Mouse (Mus musculus) hindbrain, embryonic 12.5 days (tissue): ENCODE results near the gene Bri3bp. TPM values are rescaled to one million over a fixed set of nuclear protein-coding genes. Genes with fewer than 3 reads are reported as not detected.
"Not testable (repeated sequence)": the region's sequence is repeated elsewhere in the genome, so short reads cannot be mapped to it uniquely, and the experiment has no call there.

Source experiments
- ATAC-seq: fragments of 200-750 bp; cut with Nextera tagmentation; 2 replicates; pipeline ENCODE4 v1.8.0; 2017; ENCODE audit warnings: moderate TSS enrichment; ENCODE audit not compliant: low FRiP score
- H3K27ac ChIP-seq: fragments of 300-500 bp; sonication (generic); 2 replicates; pipeline ENCODE4 v1.5.1; 2016; ENCODE audit warnings: mild to moderate bottlenecking
- H3K27me3 ChIP-seq: fragments of 300-500 bp; sonication (generic); 2 replicates; pipeline ENCODE4 v1.6.1; 2016; ENCODE audit warnings: mild to moderate bottlenecking
- H3K36me3 ChIP-seq: fragments of 300-500 bp; sonication (generic); 2 replicates; pipeline ENCODE4 v1.6.1; 2016; ENCODE audit warnings: mild to moderate bottlenecking
- H3K4me1 ChIP-seq: fragments of 300-500 bp; sonication (generic); 2 replicates; pipeline ENCODE4 v1.6.1; 2016
- H3K4me2 ChIP-seq: fragments of 300-500 bp; sonication (generic); replicated peaks from 2 replicates; pipeline ENCODE4 v1.6.1; 2016; ENCODE audit warnings: mild to moderate bottlenecking
- H3K4me3 ChIP-seq: fragments of 300-500 bp; sonication (generic); 2 replicates; pipeline ENCODE4 v1.5.1; 2016; ENCODE audit warnings: mild to moderate bottlenecking
- H3K9ac ChIP-seq: fragments of 300-500 bp; sonication (generic); 2 replicates; pipeline ENCODE4 v1.6.1; 2016; ENCODE audit warnings: mild to moderate bottlenecking, moderate library complexity
- H3K9me3 ChIP-seq: fragments of 300-500 bp; sonication (generic); replicated peaks from 2 replicates; pipeline ENCODE4 v1.6.1; 2016; ENCODE audit warnings: mild to moderate bottlenecking
- WGBS: fragments of 180-500 bp; shearing (Covaris S2); methylation state at CpG from one replicate; pipeline ENCODE4 v1.1.7; 2016; 5-methylcytosine and 5-hydroxymethylcytosine counted together
- polyA plus RNA-seq: library from polyadenylated mRNA; unstranded; fragments of >200 nt; fragmentation: Nextera tagmentation; extraction: Ambion mirVana; gene quantifications from 2 replicates; pipeline ENCODE4 v1.2.1, GENCODE M21; 2016

Gene Bri3bp
- polyA plus RNA-seq, 1 experiment from 2014 or later, result 39.9 TPM

GRCm38 (mm10) chr5:125478037-125478436 lies 36.7 kb downstream of the Bri3bp start:
- 76% methylated on average over 7 of the region's 7 CpGs for WGBS

DNA sequence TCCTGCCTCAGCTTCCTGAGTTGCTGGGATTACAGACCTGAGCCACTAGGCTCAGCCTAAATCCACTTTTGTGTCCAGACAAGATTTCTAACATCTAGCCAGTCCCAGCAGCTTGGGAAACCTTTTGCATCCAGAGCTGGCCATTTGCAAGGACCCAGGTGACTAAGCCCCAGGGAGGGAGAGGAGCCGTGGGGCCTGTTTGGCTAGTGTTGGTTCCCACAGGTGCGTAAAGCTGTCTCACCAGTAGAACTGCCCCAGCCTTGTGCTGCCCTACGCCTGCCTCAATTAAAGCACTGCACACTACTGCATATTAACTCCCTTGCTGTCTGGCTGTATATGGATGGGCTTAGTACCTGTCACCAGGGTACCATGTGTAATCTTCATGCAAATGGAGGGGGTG lies 38.0 kb downstream of the Bri3bp start:
- no peak overlapping the region for H3K27ac ChIP-seq
- no peak overlapping the region for H3K9ac ChIP-seq
- H3K4me1 ChIP-seq, result peaks cover 42% of the 10 kb centered on the region
- H3K9me3 ChIP-seq, result no peaks in the 10 kb centered on the region
- no peak overlapping the region for H3K4me2 ChIP-seq
- no peak overlapping the region for H3K4me3 ChIP-seq
- 89% methylated on average over 3 of the region's 3 CpGs for WGBS
- no peaks in the 10 kb centered on the region for H3K27me3 ChIP-seq
- H3K36me3 ChIP-seq, result peaks cover 17% of the 10 kb centered on the region
- no peak for ATAC-seq

More at GRCm38 (mm10) chr5:125478037-125478436, 36.7 kb downstream of the Bri3bp start:
- H3K4me3 ChIP-seq, result no peak overlapping the region
- H3K9ac ChIP-seq, result no peak overlapping the region
- H3K27ac ChIP-seq, result no peak overlapping the region
- no peak for ATAC-seq
- H3K4me2 ChIP-seq, result peak overlapping the region; percentile 87
- H3K4me1 ChIP-seq, result peaks cover 42% of the 10 kb centered on the region
- H3K9me3 ChIP-seq, result no peaks in the 10 kb centered on the region
- no peaks in the 10 kb centered on the region for H3K27me3 ChIP-seq
- H3K36me3 ChIP-seq, result peaks cover 6% of the 10 kb centered on the region

DNA sequence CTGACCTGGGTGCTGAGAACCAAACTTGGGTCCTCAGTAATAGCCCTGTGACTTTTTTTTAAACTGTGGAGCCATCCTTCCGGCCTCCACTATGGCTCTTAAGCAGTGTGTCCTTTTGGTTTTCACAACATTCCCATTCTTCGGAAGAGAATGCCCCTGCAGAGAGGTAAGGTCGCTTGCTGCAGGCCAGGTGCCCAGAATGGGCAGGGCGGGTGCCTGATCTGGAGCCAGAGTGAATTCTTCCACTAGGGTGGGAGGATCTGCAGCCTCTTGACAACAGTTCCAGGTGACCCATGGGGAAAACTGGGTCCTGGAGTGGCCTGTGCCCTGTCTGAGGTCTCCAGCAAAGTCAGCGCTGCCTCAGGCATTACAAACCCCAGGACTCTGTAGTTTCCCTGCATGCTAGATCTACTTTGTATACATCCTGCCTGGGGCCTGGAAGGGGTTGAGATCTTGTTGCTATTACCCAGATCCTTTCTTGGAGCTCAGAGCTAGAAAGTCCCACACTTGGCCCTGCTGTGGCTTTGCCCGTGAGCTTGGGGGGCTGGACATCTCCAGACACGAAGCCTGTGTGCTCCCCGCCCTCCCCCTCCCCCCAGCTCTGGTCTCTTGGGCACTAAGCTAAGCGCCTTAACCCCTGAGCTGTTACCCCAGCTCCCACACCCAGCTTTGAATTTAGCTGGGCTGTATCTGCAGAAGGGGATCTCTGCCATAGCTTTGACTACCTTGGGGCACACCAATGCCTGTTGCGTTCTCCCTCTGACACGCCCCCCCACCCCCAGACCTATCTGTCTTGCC lies 39.3 kb downstream of the Bri3bp start:
- 78% methylated on average over 11 of the region's 11 CpGs for WGBS
- H3K4me3 ChIP-seq, result no peak overlapping the region
- H3K27me3 ChIP-seq, result no peaks in the 10 kb centered on the region
- H3K4me1 ChIP-seq, result peaks cover 38% of the 10 kb centered on the region
- H3K9ac ChIP-seq, result no peak overlapping the region
- no peak overlapping the region for H3K27ac ChIP-seq
- no peak overlapping the region for H3K4me2 ChIP-seq
- no peak for ATAC-seq
- H3K36me3 ChIP-seq, result peaks cover 25% of the 10 kb centered on the region
- no peaks in the 10 kb centered on the region for H3K9me3 ChIP-seq

DNA sequence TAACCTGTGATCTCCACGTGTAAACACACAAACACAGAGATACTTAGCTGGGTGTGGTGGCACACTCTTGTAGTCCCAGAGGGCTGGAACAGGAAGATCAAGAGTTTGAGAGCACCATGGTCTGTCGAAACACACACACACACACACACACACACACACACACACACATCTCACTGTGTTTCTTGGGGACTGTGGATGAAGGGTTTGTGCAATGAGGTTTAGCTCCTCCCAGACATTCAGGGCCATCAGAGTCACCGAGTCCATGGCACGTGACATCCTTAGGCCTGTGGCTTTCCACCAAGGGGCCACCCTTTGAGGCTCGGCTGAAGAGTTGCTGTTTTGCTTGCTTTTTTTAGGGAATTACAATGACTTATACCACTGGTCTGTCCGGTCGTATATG lies 41.1 kb downstream of the Bri3bp start:
- 93% methylated on average over 7 of the region's 7 CpGs for WGBS
- Histone ChIP-seq H3K9ac (no peak overlapping the region), H3K27me3 (no peaks in the 10 kb centered on the region), H3K4me1 (peaks cover 29% of the 10 kb centered on the region), H3K9me3 (no peaks in the 10 kb centered on the region), H3K27ac (no peak overlapping the region), H3K36me3 (peaks cover 28% of the 10 kb centered on the region), H3K4me3 (no peak overlapping the region), H3K4me2 (no peak overlapping the region)
- ATAC-seq, result no peak

DNA sequence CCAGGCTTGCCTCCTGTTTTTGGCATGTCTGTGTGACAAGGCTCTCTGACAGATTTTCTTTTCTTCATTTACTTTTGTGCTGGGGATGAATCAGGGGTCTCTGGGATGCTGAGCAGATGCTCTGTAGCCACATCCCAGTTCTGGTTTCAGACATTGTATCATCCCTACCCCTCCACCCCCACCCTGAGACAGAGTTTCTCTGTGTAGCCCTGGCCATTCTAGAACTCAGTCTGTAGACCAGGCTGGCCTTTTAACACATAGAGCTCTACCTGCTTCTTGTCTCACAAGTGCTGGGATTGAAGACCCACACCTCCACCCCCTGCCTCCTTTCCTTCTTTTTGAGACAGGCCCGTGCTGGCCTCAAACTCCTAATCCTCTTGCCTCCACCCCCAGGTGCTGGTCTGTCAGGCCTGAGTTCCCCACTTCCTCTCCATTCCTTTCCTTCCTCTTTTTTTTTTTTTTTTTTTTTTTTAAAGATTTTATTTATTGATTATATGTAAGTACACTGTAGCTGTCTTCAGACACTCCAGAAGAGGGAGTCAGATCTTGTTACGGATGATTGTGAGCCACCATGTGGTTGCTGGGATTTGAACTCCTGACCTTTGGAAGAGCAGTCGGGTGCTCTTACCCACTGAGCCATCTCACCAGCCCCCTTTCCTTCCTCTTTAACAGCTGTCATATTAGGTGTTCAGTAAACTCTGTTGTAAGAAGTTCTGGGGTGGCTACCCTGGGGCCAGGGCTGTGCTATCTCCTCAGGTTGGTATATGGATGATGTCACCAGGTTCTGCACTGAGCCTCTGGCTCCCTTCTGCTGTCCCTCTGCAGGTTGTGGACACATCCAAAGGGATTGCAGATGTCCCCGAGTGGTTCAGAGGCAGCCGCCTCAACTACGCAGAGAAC lies 42.6 kb downstream of the Bri3bp start:
- 80% methylated on average over 6 of the region's 6 CpGs for WGBS
- H3K4me3 ChIP-seq, result no peak overlapping the region
- H3K9me3 ChIP-seq, result no peaks in the 10 kb centered on the region
- no peak overlapping the region for H3K4me2 ChIP-seq
- no peak for ATAC-seq
- no peak overlapping the region for H3K27ac ChIP-seq
- H3K27me3 ChIP-seq, result no peaks in the 10 kb centered on the region
- H3K36me3 ChIP-seq, result peaks cover 28% of the 10 kb centered on the region
- peaks cover 27% of the 10 kb centered on the region for H3K4me1 ChIP-seq
- no peak overlapping the region for H3K9ac ChIP-seq

GRCm38 (mm10) chr5:125485031-125485778 lies 43.8 kb downstream of the Bri3bp start:
- no peak overlapping the region for H3K9ac ChIP-seq
- H3K27ac ChIP-seq, result no peak overlapping the region
- ATAC-seq, result no peak
- no peaks in the 10 kb centered on the region for H3K27me3 ChIP-seq
- peaks cover 35% of the 10 kb centered on the region for H3K36me3 ChIP-seq
- H3K4me2 ChIP-seq, result no peak overlapping the region
- H3K4me3 ChIP-seq, result no peak overlapping the region
- H3K4me1 ChIP-seq, result peaks cover 20% of the 10 kb centered on the region
- H3K9me3 ChIP-seq, result no peaks in the 10 kb centered on the region
- WGBS, result 88% methylated on average over 4 of the region's 4 CpGs

DNA sequence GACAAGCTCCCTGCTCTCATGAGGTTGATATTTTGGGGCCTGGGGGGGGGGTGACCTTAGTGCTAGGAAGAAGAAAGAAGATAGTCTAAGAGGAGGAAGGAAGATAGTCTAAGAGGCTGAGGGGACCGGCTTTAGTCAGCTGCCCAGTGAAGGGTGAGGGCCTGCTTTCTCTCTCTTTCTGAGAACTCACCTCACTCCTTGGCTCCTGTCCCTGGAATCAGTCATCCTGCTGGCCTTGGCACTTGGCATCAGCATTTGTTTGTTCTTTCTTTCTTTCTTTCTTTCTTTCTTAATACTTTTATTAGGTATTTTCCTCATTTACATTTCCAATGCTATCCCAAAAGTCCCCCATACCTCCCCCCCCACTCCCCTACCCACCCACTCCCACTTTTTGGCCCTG lies 44.7 kb downstream of the Bri3bp start:
- Histone ChIP-seq H3K9ac (no peak overlapping the region), H3K27me3 (no peaks in the 10 kb centered on the region), H3K4me2 (no peak overlapping the region), H3K9me3 (no peaks in the 10 kb centered on the region), H3K27ac (no peak overlapping the region), H3K36me3 (peaks cover 43% of the 10 kb centered on the region), H3K4me1 (peaks cover 13% of the 10 kb centered on the region), H3K4me3 (no peak overlapping the region)
- no peak for ATAC-seq
- 100% methylated on average over 1 of the region's 1 CpGs for WGBS

DNA sequence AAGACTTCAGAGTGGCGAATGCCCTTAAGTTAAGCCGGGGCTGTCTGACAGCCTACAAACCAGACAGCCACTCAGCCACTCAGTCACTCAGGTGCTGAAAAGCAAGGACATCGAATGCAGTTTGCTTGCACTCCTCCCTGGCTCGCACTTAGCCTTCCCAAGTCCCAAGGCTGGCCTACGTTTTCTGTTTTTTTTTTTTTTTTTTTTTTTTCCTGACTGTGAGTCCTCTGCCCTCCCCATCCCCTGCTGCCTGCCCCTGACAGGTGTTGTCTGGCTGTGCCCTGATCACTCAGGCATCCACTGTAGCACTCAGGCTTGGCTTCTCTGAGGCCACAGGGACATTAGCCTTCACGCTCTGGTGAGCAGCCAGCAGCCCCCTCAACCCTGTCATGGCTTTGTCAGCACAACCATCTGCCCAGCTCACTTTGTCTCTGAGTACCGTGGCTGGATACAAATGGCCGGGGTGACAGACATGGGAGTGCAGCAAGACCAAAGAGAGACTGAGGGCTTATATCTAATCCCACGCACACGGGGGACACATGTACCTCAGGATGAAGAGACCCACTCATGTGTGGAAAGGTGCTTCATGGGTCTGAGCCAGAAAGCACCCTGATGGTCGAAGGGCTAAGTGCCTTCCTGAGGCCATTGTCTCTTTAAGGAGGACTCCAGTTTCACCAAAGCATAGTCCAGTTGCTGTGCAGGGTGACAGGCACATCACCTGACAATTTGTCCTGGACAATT lies 46.2 kb downstream of the Bri3bp start:
- H3K4me1 ChIP-seq, result peaks cover 13% of the 10 kb centered on the region
- H3K4me2 ChIP-seq, result no peak overlapping the region
- no peak overlapping the region for H3K4me3 ChIP-seq
- 43% methylated on average over 11 of the region's 11 CpGs for whole genome bisulfite sequencing
- no peaks in the 10 kb centered on the region for H3K27me3 ChIP-seq
- no peak overlapping the region for H3K9ac ChIP-seq
- H3K9me3 ChIP-seq, result no peaks in the 10 kb centered on the region
- H3K36me3 ChIP-seq, result peaks cover 49% of the 10 kb centered on the region
- peak overlapping the region; percentile 71 for H3K27ac ChIP-seq
- ATAC-seq, result peak; percentile 82

GRCm38 (mm10) chr5:125488116-125488455 lies 46.7 kb downstream of the Bri3bp start:
- Histone ChIP-seq H3K4me3 (no peak overlapping the region), H3K27ac (peak overlapping the region; percentile 71), H3K4me1 (peaks cover 13% of the 10 kb centered on the region), H3K36me3 (peaks cover 49% of the 10 kb centered on the region), H3K4me2 (no peak overlapping the region), H3K9me3 (no peaks in the 10 kb centered on the region), H3K9ac (no peak overlapping the region), H3K27me3 (no peaks in the 10 kb centered on the region)
- ATAC-seq, result peak; percentile 51
- WGBS, result 64% methylated on average over 4 of the region's 4 CpGs

DNA sequence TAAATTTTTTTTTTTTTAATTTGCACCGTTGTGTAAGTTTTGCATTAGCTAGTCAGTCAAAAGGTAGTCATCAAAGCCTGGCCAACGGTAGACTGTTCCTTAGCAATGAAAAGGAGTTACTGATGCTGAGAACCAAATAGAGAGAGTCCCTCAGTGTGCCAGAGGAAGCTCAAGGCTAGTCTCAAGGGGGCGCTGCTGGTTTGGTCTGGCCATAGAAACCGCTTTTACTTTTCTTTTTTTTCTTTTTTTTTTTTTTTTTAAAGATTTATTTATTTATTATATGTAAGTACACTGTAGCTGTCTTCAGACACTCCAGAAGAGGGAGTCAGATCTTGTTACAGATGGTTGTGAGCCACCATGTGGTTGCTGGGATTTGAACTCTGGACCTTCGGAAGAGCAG lies 47.6 kb downstream of the Bri3bp start:
- WGBS, result 88% methylated on average over 5 of the region's 5 CpGs
- not testable (repeated sequence) for H3K4me2 ChIP-seq, ATAC-seq, H3K4me3 ChIP-seq, H3K27me3 ChIP-seq, H3K9ac ChIP-seq, H3K27ac ChIP-seq, H3K9me3 ChIP-seq
- Histone ChIP-seq H3K4me1 (peaks cover 13% of the 10 kb centered on the region), H3K36me3 (peaks cover 44% of the 10 kb centered on the region)

DNA sequence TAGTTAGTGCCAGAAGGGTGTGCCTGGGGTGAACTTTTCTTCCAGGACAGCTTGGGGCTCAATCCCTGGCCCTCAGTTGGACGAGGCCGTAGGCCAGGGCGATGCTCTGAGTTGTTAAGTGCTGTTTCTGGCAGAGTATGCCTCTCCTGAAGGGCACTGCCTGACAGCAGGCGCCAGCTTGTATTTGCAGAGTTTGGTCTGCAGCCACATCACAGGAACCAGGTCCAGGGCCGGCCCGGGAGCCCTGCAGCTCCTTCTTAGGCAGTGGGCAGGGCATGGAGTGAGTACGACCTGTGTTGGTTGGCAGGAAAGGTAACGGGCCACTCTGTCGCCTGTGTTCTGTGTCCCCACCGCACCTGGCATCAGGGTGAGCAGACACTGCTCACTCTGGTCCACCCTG lies 49.7 kb downstream of the Bri3bp start:
- ATAC-seq, result no peak
- 92% methylated on average over 10 of the region's 10 CpGs for WGBS
- Histone ChIP-seq H3K4me3 (no peak overlapping the region), H3K36me3 (peaks cover 53% of the 10 kb centered on the region), H3K27me3 (no peaks in the 10 kb centered on the region), H3K4me2 (no peak overlapping the region), H3K27ac (no peak overlapping the region), H3K4me1 (peaks cover 13% of the 10 kb centered on the region), H3K9me3 (no peaks in the 10 kb centered on the region), H3K9ac (no peak overlapping the region)
